Mouse (Mus musculus): ENCODE measurements around the gene Rad52.

DNA sequence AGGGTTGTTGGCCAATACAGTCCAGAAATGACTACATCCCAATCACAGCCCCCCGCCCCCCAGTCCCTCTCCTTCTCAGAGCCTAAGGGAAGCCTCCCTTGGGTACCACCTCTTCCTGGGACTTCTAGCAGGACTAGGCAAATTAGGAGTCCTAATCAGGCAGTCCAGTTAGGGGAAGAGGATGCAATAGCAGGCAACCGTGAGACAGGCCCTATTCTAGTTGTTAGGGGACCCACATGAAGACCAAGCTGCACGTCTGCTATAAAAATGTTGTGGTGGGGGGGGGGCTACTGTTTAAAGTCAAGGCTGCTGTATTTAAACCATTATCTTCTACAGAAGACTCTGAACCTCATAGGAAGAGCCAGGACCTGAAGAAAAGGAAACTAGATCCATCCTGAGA lies 19.6 kb downstream of the Rad52 start:
- no peak for TF ChIP-seq FLI1 (IDR thresholded peaks at IDR 0.05; ENCODE audit: low read length)
- TF ChIP-seq GATA1 (IDR thresholded peaks at IDR 0.05; ENCODE audit: borderline replicate concordance, low read length): no peak

All from megakaryocyte, embryonic 14.5 days (primary cell).